Mouse (Mus musculus): ENCODE measurements at regions not wholly inside any gene's neighbourhood (a gene's known extent, or its start where the extent isn't known, plus 50 kb on each side); places are given as distances from the start of the nearest gene placed in this dataset.
A peak's percentile ranks its signal among the peaks of the same experiment; 100 is the strongest.

GRCm38 (mm10) chr1:21132340-21132739, 53.3 kb upstream of the Tram2 start:
- DNase-seq (ENCODE audit: low read depth, low spot score): no peak

GRCm38 (mm10) chr1:21146961-21147360, 67.9 kb upstream of the Tram2 start:
- no peak for DNase-seq (ENCODE audit: low read depth, low spot score)

- DNase-seq (ENCODE audit: low read depth, low spot score): peak; percentile 36
Observed at GRCm38 (mm10) chr1:21161742-21162141, 56.6 kb upstream of the Tmem14a start.

- DNase-seq (ENCODE audit: low read depth, low spot score): peak; percentile 66
Observed at GRCm38 (mm10) chr1:21166287-21166733, 52.1 kb upstream of the Tmem14a start.

GRCm38 (mm10) chr1:21166762-21167161, 51.6 kb upstream of the Tmem14a start:
- no peak for DNase-seq (ENCODE audit: low read depth, low spot score)

All from WW6 (cell line).